Mouse (Mus musculus) cerebellum, postnatal 10 days (tissue): ENCODE measurements at regions not wholly inside any gene's neighbourhood (a gene's known extent, or its start where the extent isn't known, plus 50 kb on each side); places are given as distances from the start of the nearest gene placed in this dataset.

Experiments used
- DNase-seq, 2 experiments: peaks; one replicate each; pipeline ENCODE4 v3.0.0; 2021; ENCODE audit warnings: mixed read lengths in 2 of 2

DNA sequence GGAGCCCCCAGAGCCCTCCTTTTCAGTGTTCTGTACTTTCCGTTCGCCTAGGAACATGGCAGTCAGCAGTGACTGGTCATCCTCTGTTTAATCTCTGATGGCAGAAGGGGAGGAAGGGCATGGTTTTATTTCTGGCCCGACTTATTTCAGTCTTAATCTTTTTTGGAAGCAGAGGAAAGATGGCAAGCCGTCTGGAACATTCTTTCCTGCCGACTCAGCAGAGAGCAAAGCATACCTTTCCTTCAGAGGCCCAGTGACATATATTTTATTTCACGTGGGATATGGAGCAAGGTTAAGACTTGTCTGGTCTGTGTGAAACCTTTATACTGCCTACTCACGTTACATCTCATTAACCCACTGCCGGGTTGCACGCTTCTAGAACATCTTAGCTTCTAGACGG is 158.1 kb downstream of the Dyrk2 start:
- no peak for DNase-seq

- DNase-seq: no peak
Measured at GRCm38 (mm10) chr10:118712951-118713350, 157.1 kb downstream of the Dyrk2 start.

DNA sequence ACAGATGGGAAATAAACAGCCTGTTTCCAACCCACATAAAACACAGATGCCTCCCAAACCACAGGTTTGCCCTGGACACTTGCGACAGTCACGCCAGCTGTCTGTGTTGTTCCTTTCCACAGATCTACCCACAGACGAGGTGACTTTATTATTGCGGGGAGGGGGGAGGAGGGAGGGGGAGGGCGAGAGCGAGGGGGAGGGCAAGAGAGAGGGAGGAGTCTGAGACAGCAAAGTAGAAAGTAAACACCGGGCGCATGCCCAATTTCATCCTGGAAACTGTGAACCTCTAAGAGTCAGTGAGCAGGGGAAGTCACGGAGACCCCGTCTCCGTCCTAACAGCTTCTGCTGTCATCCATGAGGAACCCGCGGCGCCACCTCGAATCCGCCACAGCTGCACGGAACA is 155.8 kb downstream of the Dyrk2 start:
- no peak for DNase-seq

DNA sequence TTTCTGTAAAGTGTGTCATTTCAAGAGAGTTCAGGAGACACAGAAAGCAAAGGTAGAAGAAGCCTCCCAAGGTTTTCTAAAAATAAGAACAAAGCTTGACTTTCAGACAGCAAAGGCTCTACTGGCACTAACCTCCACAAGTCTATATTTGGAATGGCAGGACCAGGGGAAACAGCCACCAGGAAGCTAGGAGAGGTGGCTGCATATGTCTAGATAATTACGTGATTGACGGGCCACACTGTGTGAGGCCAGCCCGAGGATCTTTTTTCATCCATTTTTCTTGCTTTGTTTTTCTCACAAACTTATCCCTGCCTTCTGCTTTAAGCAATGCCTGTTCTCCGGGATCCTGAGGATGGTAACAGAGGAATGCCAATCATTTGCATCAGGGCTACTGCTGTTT is 155.4 kb downstream of the Dyrk2 start:
- no peak for DNase-seq

GRCm38 (mm10) chr10:118720630-118721029 is 149.4 kb downstream of the Dyrk2 start:
- peak; percentile 34 to 37 for DNase-seq

DNA sequence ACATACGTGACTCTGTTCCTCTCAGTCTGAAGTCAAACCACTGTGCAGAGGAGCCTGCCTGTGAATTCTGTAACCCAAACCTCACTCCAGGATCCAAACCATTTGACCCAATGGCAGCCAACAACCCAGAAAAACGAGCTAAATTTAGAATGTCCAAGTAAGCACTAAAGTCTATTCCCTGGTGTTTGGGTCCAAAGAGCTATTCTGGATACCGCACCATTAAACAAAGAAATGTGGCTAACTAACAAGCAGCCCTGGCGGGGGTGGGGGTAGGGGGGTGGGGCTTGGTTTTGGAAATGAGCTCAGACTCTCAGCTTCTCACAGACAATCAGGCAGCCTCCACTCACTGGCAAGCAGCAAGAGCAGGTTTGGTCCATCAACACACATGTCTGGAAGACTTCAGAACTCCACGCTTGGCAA is 147.9 kb downstream of the Dyrk2 start:
- DNase-seq: peak; percentile 46 to 57

DNA sequence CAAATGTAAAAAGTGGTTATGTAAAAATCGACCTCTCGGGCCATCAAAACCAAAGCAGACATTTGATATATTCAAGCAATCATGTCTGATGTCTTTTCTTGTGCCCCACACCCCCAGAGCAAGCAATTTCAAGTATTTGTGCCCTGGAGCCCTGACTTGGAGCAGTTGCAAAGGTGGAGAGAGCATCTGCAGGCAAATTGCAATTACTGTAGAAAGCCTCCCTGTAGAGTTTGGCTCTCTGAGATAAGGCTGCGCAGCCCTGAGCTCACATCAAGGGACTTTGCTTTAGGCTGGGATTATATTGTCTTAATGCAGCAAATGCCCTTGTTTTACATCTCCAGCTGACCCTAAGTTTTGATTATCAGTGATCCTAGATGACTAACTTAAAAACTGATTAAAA is 147.3 kb downstream of the Dyrk2 start:
- peak; percentile 42 to 49 for DNase-seq

DNA sequence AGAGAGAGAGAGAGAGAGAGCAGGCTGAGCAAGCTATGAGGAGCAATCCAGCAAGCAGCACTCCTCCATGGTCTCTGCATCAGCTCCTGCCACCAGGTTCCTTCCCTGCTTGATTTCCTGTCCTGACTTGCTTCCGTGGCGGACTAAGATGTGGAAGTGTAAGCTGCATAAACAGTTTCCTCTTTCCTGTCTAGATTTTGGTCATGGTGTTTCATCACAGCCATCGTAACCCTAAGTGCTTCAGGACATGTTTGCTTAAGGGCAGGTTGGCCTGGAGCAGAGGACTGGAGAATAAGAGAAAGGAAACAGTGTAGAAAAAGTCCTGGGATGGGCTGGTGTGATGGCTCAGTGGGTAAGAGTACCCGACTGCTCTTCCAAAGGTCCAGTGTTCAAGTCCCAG is 133.9 kb downstream of the Dyrk2 start:
- DNase-seq: no peak

GRCm38 (mm10) chr10:118737064-118737463 is 132.9 kb downstream of the Dyrk2 start:
- DNase-seq: no peak

- peak; percentile 63 to 64 for DNase-seq
Measured at GRCm38 (mm10) chr10:118739849-118740481, 130.0 kb downstream of the Dyrk2 start.

- no peak for DNase-seq
Measured at GRCm38 (mm10) chr10:118743831-118744230, 126.2 kb downstream of the Dyrk2 start.

- DNase-seq: no peak
Measured at GRCm38 (mm10) chr10:118746719-118747395, 123.2 kb downstream of the Dyrk2 start.

DNA sequence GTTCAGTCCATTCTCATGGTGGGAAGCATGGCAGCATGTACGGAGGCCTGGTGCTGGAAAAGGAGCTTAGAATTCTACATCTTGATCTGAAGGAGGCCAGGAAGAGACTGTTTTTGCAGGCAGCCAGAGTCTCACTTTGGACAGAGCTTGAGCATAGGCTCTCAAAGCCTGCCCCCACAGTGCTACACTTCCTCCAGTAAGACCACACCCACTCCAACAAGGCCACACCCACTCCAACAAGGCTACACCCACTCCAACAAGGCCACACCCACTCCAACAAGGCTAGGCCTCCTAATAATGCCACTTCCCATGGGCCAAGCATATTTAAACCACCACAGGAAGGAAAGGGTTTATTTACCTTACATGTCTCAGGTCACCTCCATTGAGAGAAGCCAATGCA is 121.0 kb downstream of the Dyrk2 start:
- no peak for DNase-seq

- no peak for DNase-seq
Measured at GRCm38 (mm10) chr10:118749756-118750155, 120.3 kb downstream of the Dyrk2 start.

DNA sequence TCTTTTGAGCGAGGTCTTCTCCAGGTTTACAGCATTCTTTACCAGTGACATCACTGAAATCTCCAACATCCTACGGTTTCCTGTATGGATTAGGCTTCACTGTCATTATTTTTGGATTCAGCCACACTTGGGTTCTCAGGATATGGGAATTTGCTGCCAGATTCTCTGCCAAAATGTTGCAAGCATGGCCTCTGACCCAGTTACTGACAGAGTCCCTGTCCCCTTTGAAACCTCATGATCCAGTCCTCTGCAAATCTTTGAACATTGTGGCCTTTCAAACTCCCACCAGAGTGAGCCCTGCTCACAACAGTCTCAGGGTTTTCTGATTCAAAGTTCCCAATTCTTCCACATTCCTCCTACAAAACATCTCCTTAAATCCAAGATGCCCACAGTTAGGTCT is 118.9 kb downstream of the Dyrk2 start:
- no peak for DNase-seq

DNA sequence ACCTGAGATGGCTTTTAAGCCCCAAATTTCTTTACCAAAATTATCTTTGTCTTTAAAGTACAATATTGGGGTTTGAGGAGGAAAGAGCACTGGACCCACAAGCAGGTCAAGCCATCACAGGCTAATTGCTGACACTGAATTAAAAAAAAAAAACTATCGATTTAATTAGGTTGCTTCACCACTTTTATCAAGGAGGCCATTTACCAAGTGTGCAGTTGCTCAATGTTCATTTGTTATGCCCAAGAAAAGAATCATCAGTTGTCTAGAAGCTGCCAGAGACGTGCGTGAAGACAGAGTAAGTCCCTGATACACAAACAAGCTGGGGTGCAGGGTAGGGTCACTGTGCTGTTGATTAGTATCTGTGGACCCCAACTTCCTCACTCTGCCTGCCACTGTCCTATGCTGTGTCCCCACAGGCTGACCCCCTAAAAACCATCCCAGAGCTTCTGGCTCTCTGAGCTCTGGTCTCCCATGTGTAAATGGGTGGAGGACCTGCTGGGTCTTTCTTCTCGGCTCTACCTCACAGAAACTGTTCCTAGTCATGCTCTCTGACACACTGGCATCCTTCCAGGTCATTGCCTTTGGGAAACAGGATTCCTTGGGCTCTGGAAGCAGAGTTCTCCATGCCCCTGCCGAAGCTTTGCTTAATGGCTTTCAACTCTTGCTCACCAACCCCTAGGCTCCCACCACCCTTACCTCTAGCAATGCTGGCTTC is 116.8 kb downstream of the Dyrk2 start:
- no peak for DNase-seq

DNA sequence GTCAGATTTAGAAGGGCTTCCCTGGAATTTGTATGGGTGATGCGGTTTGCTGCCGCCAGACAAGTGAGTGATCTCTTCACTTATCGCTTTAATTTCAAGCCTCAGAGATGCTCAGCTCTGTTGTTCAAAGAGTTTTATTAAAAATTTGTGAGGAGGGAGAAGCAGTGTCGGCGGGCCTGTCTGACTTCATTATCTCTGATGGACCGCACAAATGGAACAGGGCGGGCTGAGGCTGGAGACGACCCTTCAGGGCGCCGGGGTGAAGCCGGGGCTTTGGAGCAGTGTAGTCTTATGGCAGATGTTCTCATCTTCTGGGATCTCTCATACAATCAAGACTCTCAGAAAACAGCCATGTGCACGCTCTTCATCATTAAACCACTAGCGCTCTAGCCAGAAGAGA is 115.2 kb downstream of the Dyrk2 start:
- peak in 1 of 2 experiments; percentile 34 for DNase-seq

DNA sequence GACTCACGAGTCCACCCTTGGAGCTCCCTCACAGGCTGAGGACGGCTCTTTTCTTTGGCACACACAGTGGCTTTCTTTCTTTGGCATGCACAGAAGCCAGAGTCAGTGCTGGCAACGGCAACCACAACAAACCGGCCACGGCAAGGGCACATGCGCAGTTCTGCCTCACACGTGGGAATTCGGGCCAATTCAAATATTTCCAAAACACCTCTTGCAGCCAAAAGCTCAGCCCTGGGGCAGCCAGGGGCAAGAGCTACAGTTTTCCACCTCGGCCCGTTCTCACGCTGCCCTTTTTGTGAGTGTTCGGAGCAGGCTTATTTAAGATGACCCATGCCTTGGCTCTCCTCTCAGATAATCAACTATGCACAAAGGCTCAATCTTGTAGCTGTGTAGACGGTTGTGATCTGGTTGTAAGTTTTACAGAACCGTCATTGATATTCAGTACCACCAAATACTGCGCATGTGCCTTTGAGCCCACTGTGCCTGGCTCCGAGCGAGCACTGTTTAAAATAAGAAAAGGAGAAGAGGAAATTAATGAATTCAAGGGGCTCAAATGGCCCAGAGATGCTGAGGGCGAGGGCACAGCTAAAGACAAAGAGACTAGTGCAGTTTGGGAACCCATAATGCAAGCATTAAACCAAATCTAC is 111.1 kb downstream of the Dyrk2 start:
- peak; percentile 78 to 84 for DNase-seq

GRCm38 (mm10) chr10:118760441-118760840 is 109.6 kb downstream of the Dyrk2 start:
- peak in 1 of 2 experiments; percentile 27 for DNase-seq

- DNase-seq: peak; percentile 61 to 76
Measured at GRCm38 (mm10) chr10:118761101-118761868, 108.7 kb downstream of the Dyrk2 start.

DNA sequence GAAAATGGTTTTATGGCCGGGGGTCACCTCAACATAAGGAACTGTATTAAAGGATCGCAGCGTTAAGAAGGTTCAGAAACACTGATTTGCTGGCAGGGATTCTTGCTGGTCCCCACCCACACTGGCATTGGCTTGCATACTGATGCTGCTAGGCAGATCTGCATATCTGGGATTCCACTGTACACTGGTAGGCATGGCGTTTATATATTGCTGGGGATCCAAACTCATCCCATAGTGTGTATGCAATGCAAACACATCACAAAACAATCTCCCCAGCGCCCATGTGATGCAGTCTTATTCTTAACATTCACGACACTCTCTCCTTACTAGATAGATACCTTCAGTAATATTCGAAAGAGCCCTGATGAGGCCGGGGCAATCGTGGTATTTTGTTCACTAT is 105.0 kb downstream of the Dyrk2 start:
- DNase-seq: no peak

DNA sequence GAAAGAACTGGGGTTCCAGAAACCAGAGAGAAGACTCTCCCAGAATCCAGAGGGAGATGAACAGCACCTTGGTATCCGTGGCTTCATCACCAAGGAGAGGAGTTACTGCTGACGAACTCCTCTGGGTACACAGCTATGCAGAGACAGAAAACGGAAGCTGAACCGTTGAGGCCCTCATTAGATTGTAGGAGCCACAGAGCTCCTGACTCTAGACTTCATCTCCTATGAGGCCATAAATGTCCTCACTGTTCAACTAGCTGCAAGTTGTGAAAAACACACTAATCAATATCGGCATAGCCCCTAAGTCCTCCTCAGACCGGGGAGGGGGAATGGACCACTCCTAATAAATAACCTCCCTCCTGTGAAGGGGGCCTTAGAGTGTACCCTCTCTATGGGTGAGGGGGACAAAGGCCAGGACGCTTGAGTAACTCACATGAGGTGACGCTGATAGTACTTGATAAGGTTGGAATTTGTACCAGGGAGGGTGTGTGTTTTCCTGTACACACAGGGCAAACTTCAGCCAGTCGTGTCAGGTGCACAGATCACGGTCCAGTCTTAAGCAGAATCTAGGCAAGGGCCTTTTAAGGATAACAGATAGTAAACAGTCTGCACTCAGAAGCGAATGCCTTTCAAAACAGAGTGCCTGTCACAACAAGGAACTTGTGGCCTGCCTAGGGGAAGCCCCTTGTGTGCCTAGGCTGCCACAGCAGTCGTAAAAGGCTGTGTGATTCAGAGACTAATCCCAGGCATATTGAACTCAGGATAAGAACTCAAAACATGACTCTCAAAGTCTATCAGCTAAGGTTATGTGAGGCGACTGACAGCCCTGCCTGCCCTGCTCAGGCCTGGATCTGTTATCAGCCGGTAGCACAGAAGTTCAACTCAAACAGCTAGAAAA is 104.2 kb downstream of the Dyrk2 start:
- no peak for DNase-seq
